Mouse (Mus musculus) large intestine, adult 2 months (tissue): ENCODE data around the gene Arid2. TPM values are rescaled to one million over a fixed set of nuclear protein-coding genes. Genes with fewer than 3 reads are reported as not detected.
"Not testable (repeated sequence)": the region's sequence is repeated elsewhere in the genome, so short reads cannot be mapped to it uniquely, and the experiment has no call there.

Source experiments
- DNase-seq: peaks from one replicate; pipeline ENCODE4 v3.0.0-alpha.2; 2012; ENCODE audit warnings: low read depth, low spot score
- WGBS: fragments of 180-500 bp; shearing (Covaris S2); methylation state at CpG from one replicate; pipeline ENCODE4 v1.1.7; 2018; 5-methylcytosine and 5-hydroxymethylcytosine counted together
- polyA plus RNA-seq: library from polyadenylated mRNA; depleted of rRNA; stranded (reverse); fragments of >200 nt; gene quantifications from 2 replicates; pipeline ENCODE4 v1.2.3, GENCODE M21; 2012

Gene Arid2
- polyA plus RNA-seq, 1 experiment = 5.5 TPM

DNA sequence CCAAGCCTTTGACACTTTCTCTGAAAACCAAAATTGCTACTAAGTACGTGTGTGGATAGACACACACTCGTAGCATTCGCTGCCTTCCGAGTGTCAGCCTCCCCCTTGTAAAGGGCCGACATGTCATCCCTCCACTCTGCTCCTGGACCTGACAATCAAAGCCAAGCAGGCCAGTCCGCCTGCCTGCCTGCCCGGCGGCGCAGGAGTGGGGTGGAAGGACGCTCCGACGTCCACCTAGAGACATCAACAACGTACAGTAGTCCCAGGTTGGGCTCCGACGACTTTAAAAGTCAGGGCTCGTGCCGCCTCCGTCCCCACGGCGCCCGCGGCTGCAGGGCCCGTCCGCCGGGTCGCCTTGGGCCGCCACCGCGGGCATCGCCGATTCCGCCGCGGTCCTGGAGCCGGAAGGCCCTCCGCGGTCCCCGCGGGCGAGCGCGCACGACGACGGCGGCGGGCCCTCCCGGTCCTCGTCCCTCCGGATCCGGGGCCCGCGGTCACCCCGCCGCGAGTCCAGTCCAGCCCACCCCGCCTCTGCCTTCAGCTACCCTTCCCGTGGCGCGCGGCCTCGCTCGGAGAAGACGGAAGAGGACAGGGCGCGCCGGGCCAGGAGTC is 2.5 kb upstream of the Arid2 start:
- under 1% methylated on average over 67 of the region's 67 CpGs for WGBS
- DNase-seq = no peak

DNA sequence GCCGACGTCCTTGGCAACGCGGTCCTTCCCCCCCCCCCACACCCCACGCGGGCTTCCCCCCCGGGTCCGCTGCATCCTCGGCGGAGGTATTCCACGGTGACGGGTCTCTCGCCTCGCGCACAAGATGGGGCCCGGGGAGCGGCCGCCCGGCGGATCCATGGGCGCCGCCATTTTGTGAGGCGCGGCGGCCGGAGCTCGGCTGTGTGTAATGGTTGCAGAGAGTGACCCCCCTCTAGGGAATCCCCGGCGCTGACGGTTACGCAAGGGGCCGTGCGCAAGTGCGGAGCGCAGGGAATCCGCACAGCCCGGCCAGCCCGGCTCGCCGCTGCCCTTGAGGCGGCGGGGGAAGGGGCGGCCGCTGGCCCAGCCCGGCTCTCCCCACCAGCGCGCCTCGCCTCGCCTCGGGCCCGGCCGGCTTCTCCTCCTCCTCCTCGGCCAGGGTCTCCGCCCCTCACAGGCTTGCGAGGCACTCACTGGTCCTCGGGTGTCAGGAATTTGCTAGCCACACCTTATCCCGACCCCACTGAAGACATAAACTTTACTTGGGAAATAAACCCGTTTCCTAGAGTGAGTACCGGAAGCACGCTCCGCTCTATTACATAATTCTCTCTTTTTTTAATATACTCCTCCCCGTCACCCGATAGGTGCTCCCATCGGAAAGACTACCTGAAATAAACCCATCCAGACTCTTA is 1.8 kb upstream of the Arid2 start:
- no peak for DNase-seq
- WGBS = 1% methylated on average over 57 of the region's 64 CpGs

DNA sequence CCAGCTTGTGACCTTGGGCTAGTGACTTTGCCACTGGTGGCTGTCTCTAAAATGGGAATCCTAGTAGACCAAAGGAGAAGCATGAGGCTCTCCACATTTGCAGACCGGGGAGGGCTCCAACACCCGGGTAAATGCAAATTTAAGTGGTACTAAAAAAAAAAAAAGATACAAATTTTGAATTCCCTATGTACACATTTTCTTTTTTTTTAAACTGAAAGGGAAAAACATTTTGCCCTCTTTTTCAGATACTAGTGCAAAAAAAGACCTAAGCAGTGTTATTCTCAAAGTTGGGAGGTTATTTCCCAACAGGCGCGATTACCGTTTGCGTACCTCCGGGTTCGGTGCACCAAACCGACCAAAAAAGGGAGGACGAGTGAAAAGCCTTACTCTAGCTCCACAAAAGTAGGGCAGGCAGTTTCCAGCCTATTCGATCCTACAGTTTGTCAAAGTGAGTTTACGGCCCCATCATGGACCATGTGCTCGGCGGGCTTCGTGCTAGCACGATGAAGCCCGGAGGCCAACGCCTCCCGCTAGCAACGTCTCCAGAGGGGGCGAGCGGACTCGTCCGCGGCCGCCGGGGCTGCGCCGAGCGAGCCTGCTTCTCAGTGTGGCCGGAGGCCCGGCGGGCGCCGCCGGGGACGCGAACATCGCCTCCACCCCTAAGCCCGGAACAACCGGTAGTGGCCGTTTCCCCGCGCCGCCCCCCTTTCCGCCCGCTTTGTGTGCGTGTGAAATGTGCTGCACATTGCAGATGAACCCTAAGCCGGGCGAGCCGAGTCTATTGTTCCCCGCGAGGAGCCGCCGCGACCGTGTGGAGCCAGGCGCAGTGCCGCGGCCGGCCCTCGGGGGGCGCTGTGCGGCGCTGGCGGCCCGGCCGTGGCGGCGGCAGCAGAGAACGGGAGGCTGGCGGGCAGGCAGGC is 1.0 kb upstream of the Arid2 start:
- DNase-seq = no peak
- WGBS = under 1% methylated on average over 72 of the region's 72 CpGs

DNA sequence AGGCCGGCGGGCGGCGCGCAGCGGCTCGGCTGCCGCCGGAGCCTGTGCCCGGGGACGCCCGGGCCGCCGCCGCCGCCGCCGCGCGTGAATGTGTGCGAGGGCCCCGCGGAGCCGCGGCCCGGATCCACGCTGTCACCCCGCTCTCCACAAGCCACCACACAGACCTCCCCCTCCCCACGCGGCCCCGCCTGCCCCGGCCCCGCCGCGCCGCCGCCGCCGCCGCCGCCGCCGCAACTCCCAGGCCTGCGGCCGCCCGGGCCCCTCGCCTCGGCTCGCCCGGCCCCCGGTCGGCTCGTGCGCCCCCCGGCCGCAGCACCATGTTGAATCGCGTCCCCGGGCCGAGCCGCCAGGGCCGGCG is 404 bp upstream of the Arid2 start:
- WGBS = 6% methylated on average over 52 of the region's 63 CpGs
- DNase-seq = no peak

DNA sequence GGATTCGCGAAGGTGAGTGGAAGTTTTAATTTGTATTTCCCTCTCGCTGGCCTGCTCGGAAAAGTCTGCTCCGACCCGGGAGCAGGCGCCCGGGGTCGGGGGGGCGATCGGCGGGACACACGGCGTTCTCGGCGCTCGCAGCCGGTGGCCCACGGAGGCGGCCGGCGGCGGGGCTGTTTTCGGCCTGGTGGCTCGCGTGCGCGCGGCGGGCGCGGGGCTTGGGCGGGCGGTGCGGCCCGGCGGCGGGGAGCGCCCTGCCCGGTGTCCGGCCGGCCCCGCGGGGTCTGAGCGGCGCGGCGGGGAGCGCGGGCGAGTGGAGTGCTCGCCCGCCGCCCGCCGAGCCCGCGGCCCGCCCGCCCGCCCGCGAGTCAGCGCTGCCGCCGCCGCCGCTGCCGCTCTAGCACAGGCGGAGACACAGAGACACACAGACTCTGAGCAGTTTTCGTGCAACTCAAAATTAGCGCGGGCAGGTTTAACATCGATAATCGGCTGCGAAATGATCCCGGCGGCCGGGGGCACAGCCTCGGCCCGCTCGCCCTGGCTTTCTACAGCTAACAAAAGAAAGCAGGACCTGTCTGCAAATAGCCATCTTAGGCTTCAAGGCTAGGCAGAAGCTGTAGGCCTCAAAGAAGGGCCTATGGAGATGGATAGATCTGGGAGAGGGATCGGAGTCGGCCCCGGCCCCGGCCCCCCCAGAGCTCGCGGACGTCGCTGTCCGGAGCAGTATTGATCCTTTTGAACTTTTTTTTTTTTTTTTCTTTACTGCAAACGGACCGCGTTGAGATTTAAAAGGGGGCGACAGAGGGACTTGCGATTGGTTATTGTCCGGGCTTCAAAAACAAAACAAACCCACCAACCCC is 888 bp downstream of the Arid2 start:
- WGBS = under 1% methylated on average over 91 of the region's 97 CpGs
- no peak for DNase-seq

DNA sequence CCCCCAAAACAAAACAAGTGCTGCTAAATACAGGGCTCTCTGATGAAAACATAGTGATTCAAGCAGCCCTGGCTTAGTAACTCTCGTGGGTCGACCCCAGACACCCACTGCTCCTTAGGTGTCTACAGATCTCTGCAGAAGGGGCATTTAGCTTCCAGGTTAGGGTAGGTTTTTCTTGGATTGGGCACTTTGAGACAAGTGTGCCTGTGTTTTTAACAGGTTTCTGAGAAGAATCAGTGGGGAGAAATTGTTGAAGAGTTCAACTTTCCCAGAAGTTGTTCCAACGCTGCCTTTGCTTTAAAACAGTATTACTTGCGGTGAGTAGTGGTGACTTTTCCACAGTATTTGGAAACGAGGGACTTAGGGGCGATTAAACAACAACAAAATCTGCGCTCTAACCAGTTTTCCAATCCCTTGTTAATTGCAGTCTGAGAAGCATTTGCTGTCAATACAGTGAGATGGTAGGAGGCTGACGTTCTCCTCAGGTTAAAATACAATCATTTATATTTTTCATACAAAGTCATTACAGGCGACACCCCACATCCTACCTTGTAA is 1.6 kb downstream of the Arid2 start:
- WGBS = 3% methylated on average over 9 of the region's 9 CpGs
- DNase-seq = no peak

DNA sequence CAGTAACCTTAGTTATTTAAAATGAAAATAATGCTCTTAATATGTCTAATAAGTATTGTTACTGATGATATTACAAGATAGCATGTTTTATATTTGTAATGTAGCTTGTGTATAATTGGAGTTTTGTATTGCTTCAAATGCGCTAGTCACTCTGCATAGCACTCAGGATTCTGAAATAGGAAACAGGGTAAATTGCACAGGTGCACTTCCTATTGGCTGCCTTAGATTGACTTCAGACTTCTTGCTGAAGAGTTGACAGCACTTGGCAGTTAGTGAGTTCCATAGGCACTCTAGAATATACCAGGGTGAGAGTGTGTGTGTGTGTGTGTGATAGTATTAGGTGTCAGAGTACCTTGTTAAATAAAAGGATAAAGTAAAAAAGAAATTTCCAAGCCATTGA is 2.7 kb downstream of the Arid2 start:
- 48% methylated on average over 1 of the region's 1 CpGs for WGBS
- DNase-seq = no peak

DNA sequence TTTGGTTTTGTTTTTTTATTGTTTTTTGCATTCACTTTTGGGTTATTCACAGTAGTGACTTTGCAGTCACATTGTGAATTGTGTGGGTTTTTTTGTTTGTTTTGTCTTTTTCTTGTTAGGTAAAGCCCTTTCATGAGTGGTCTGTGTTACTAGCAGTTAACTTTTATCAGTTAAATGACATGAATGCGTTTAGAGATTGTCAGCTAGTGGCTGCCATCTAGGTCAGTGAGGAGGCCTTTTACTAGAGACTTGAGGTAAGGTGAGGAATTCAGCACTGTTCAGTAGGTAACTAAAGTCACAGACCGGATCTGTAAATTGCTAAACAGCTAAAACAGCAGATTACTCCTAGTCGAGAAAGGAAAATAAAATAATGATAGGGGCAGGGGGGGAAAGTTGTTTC is 6.1 kb downstream of the Arid2 start:
- DNase-seq = no peak
- WGBS = 66% methylated on average over 3 of the region's 3 CpGs

DNA sequence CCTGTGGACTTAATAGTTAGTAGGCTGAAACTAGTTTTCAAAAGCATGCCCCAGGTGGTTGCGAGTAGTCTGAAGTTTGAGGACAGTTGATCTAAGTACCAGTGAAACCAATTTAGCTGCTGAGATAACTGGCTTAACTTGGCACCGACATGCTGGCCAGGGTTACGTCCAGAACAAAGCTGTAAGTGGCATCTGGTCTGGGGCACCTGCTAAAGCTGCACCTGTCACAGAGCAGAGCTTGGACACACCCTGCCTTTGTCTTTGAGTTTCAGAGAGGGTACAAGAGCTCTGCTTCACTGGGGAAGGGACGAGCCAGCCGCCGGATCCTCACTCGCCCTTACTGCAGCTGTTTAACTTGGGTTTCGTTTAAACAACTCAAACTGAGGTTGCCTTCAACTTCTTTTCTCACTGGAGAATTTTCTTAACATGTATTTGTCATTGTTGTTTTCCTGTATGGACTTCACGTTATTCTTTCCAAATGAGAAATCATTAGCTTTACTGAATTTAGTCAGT is 9.8 kb downstream of the Arid2 start:
- DNase-seq = no peak
- WGBS = 36% methylated on average over 9 of the region's 9 CpGs

DNA sequence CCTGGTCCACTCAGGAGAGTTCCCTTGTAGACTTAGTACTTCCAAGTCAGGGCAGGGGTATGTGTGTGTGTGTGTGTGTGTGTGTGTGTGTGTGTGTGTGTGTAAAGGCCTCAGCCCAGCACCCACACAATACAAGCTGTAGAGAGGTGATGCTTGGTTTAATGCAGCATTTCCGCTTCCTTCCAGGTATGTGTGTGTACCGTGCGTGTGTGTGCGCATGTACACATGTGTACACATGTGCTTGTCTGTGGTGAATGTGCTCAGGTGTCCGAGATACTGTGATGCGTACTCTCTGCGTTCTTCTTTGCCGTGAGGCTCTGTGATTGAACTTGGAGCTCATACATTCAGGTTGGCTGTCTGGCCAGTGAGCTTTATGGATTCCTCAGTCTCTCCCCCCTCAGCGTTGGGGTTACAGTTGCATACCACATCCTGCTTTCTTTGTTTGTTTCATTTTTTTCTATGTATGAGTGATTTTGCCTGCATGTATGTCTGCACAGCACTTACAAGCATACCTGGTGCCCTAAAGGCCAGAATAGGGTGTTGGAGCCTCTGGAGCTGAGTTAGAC is 10.4 kb downstream of the Arid2 start:
- no peak for DNase-seq
- WGBS = 86% methylated on average over 9 of the region's 9 CpGs

DNA sequence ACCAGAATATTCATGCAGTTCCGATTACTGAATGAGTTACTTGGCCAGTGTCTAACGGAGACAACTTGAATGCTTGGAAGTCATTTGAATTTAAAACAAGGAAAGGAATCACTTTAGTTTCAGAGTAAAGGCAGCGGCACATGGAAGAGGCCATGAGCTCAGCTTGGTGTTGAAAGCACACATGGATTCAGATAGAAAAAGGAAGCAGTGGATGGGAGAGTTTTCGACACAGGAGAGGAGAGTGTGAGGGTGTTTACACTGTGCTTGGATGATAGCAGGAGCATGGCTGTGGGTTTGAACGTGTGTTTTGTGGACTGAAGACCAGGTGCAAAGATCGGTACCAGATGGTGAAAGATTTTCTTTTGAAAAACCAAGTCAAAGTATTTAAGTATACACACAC is 22.0 kb downstream of the Arid2 start:
- WGBS = 72% methylated on average over 6 of the region's 6 CpGs
- no peak for DNase-seq

DNA sequence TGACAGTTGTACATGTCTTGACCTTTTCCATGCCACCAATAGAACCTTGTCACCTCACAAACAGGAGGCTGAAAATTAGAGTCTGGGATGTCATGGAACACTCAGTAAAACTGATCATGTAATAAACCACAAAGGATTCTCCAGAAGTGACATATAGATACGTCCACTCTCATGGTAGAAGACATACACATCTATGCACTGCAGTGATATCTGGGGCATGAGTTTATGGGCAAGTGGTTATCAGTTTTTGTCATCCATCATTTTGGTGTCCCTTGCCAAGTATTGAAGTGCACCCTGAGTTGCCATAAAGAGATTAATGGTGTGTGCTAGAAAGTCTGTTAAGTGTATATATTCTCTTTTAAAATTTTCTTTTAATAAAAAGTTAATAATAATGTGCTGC is 25.6 kb downstream of the Arid2 start:
- WGBS = 88% methylated on average over 1 of the region's 1 CpGs
- DNase-seq = no peak

DNA sequence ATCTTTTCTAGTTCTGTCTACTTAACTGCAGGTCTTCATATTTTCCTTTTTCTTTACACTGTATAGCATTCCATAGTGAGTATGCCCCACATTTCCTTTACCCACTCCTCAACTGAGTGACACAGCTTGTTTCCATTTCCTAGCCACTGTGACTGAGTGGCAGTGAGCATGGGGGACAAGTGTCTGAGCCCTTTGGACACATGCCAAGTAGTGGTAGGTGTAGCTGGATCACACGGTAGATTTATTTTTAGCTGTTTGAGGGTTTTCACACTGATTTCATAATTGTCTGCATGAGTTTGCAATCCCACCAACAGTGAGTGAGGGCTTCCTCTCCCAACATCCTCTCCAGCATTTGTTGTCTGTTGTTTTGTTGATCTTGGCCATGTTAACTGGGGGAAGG is 28.3 kb downstream of the Arid2 start:
- 30% methylated on average over 1 of the region's 1 CpGs for WGBS
- DNase-seq = no peak

DNA sequence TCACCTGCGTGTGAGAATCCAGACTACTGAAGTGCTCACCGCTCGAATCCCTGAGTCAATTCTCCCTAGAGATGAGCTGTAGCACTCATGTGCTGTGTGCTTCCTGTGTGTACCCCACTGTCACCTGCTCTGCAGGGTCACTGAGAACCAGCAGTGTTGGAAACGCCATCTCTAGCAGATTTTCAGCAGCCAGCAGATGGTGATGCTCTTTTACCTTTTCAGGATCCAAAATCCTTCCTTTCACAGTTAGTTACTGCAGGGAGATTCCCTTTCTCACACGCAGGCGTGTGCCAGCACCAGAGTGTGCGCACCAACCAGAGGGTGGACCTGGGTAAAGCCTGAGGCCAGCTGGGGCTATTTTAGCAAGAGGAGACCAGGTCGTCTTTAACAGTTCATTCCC is 32.0 kb downstream of the Arid2 start:
- WGBS = 64% methylated on average over 8 of the region's 8 CpGs
- DNase-seq = no peak

DNA sequence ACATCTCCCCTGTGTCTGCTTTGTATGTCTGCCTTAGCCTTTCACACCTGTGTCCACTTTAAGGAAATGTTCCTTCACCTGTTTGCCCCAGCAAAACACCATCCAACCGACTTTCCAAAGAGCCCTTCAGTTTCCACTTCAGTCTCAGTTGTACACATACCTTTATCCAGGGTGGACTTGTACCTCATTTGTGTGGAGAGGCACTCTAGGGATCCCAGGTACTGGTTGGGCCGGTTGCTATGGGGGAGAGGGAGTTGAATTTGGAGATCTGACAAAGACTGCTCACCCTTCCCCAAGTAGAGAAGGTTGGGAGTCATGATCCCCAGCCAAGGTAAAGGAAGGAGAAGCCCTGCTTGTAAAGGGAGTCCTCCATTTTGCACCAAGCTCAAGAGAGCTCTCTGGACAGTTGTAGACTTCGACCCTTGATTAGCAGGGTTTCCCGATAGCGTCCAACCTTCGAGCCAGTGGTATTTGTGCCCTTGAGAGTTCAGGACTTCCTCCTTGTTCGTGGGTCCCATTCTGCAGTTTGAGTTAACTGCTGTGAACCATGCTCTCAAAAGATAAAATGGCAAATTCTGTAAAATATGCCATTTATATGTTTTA is 38.5 kb downstream of the Arid2 start:
- DNase-seq = no peak

DNA sequence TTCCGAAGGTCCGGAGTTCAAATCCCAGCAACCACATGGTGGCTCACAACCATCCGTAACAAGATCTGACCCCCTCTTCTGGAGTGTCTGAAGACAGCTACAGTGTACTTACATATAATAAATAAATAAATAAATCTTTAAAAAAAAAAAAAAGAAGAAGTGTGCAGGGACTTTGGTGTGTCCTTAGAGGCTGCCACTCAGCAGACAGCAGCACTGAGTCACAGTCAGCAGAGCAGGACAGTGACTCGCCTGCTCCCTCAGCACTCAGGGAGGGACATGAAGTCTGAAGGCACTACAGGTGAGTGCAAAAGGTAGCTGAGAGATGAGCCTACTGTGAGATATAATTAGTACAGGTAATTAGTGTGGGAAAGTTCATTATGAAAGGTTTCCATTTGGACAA is 41.4 kb downstream of the Arid2 start:
- DNase-seq = not testable (repeated sequence)
- WGBS = 91% methylated on average over 4 of the region's 4 CpGs

More for the DNA sequence above, 38.5 kb downstream of the Arid2 start:
- WGBS = 83% methylated on average over 7 of the region's 7 CpGs

DNA sequence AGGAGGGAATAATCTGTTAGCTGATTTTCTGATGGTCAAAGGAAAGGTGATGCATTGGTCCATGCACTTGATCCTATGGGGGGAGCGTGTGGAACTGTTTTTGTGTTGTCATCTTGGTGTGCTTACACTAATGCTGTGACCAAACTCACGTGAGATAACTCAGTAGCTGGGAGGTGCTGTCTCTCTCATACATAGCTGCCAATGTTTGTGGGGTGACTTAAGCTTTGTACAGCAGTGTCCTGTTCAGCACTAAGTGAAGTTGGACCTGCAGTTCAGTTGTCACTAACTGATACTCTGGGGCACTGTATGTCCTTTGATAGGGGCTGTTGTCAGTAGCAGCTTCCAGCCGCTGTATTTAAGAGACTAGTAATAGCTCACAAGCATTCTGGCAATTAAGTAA is 43.2 kb downstream of the Arid2 start:
- WGBS = 78% methylated on average over 3 of the region's 3 CpGs
- no peak for DNase-seq

DNA sequence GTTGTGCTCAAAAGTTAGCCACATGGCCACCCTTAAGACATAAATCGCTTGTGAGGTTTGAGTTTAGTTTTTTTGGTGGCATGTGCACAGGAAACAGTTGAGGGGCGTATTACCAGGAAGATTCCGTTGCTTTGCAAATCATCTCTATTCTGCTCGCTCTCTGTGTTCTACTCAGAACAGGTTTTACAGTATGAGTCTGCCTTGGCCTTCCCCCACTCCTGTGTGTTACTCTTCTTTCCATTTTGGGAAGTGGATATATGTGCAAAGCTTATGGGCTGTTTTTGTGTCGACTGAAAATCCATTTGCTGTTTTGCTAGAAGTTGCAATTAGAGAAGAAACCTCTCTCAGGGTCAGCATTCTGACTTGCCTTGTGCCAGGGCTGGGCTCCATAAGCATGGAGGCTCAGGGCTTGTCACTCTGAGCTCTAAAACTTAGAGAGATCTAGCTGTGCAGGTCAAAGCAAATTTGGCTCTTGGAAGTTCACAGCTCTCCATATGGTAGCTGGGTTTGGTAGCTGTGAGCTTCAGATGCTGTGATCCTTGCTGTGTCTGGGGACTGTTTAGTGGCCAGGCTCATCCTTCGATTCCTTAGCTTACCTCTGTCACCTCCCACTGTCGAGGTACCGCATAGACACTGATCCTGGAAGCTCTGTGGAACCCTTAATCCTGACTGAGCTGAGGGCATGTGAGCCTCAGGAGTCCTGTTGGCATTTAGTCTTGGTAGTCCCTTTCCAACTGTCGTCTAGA is 45.3 kb downstream of the Arid2 start:
- DNase-seq = no peak
- 87% methylated on average over 9 of the region's 9 CpGs for WGBS
